Mouse (Mus musculus) liver, embryonic 14.5 days (tissue): ENCODE measurements around the gene Abhd4.

Experiments
- CTCF ChIP-seq: IDR thresholded peaks from 2 replicates; pipeline ENCODE4 v1.5.1; 2016; ENCODE audit warnings: antibody characterized with exemption, low read depth, control low read depth
- EP300 ChIP-seq: IDR thresholded peaks from 2 replicates; pipeline ENCODE4 v1.6.1; 2016; ENCODE audit warnings: antibody characterized with exemption, low read depth

GRCm38 (mm10) chr14:54244183-54244582 lies 9.8 kb upstream of the Abhd4 start:
- TF ChIP-seq EP300 (no peak), CTCF (no peak)
